Mouse (Mus musculus): ENCODE results near the gene Slc26a10. TPM values are rescaled to one million over a fixed set of nuclear protein-coding genes. Genes with fewer than 3 reads are reported as not detected.

Gene Slc26a10
- 1.6 and 1.9 TPM in 2 replicates for polyA plus RNA-seq (2015; fragmentation: Nextera tagmentation; extraction: Ambion mirVana)

DNA sequence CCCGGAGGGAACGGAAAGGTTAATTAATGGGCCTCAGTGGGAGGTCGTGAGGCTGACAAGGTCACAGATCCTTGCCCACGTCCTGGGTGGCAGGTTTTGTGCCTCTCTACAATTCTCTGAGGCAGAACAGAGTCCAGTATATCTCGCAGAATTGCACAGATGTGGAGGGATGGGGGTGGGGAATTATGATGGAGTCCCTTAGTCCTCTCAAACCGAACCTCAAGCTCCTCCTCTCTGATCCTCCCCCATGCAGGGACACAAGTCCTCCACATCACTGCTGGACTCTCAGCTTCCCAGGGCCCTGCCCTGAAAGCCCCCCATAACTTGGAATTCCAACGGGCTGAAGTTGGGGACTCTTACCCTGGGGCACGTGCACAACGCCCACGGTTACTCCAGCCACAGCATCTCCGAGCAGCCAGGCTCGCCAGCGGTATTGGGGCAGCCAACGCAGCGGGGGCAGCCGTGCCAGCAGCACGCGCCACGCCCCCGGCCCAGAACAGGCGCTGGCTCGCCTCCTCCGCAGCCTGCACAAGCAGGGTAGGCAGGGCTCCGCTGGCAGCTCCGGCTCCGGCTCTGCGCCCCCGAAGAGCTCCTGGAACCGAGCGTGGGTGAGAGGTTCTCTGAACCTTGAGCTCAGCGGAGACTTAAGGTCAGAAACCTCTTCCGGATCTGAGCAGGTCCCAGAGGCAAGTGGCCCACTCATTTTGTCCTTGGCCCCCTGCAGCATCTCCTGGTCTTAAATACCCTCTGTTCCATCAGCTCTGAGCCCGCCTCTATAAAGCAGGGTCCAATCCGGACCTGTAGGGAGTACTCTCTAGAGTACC, at the start of gene Slc26a10:
Gene Slc26a10 (minus strand): TSS at position 775 of the 824 bp plus-strand sequence.
- peaks cover 60% of the 10 kb centered on the region for H3K27me3 ChIP-seq
- H3K9ac ChIP-seq, result no peak within 1 kb of the TSS
- peaks cover 44% of the 10 kb centered on the region for H3K4me1 ChIP-seq

DNA sequence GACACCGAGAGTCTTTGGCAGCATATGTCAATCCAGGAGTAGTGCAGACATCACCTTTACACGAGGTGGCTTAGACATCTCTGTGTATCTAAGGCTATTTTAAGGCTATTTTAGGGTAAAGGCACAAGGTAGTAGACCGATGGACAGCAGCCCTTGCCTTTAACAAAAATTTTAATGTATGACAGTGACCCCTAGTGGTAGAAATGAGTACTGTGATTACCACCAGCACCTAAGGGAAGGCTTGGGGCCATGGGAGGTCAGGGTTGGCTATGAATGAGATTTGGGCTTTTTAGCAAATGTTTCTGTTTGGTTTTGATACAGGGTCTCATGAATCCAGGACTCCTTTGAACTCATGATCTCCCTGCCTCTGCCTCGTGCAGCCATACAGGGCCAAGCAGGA, 48.5 kb upstream of the Slc26a10 start:
- Histone ChIP-seq H3K27me3 (no peaks in the 10 kb centered on the region), H3K9ac (no peak overlapping the region), H3K9me3 (replicated peaks) (no peaks in the 10 kb centered on the region), H3K4me3 (replicated peaks) (no peak overlapping the region), H3K36me3 (no peaks in the 10 kb centered on the region), H3K4me1 (peaks cover 5% of the 10 kb centered on the region; the same call in 1 of the 2 replicates), H3K27ac (replicated peaks) (no peak overlapping the region), H3K4me2 (replicated peaks) (no peak overlapping the region)
- 22% methylated on average over 4 of the region's 4 CpGs for WGBS
- ATAC-seq (ENCODE audit: insufficient number of reproducible peaks, low FRiP score, low TSS enrichment, low read depth), result no peak

More for the DNA sequence above, at the start of gene Slc26a10:
- 2% methylated on average over 34 of the region's 34 CpGs for WGBS
- ATAC-seq (ENCODE audit: insufficient number of reproducible peaks, low FRiP score, low TSS enrichment, low read depth), result peak; percentile 65
- peaks cover 25% of the 10 kb centered on the region for H3K36me3 ChIP-seq
- H3K27ac ChIP-seq (replicated peaks), result no peak within 1 kb of the TSS; the same call in 1 of the 2 replicates
- peak within 1 kb of the TSS; percentile 55 for H3K4me2 ChIP-seq (replicated peaks)
- no peaks in the 10 kb centered on the region for H3K9me3 ChIP-seq (replicated peaks)
- peak within 1 kb of the TSS; percentile 26 for H3K4me3 ChIP-seq (replicated peaks)

DNA sequence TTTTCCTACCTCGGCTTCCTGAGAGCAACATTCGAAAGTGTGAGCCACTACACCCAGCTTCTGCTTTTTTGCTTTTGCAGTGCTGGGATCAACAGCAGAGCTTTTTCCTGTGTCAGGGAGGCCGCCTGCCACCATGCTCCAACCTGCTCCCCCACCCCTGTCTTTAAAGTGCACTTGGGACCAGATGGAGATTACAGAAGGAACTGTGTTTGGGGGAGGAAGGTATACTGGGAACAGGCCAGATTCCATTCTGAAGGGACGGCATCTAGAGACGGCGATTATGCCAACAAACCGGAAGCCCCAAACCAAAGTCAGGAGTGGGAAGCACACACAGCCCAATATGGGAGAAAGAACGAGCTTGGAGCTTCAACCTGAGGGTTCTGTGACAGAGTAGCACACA, 46.7 kb upstream of the Slc26a10 start:
- Histone ChIP-seq H3K27me3 (no peaks in the 10 kb centered on the region), H3K4me1 (peaks cover 5% of the 10 kb centered on the region; the same call in 1 of the 2 replicates), H3K4me3 (replicated peaks) (no peak overlapping the region), H3K9me3 (replicated peaks) (no peaks in the 10 kb centered on the region), H3K36me3 (no peaks in the 10 kb centered on the region), H3K4me2 (replicated peaks) (no peak overlapping the region), H3K9ac (no peak overlapping the region), H3K27ac (replicated peaks) (no peak overlapping the region)
- ATAC-seq (ENCODE audit: insufficient number of reproducible peaks, low FRiP score, low TSS enrichment, low read depth), result no peak
- WGBS, result 75% methylated on average over 8 of the region's 8 CpGs

DNA sequence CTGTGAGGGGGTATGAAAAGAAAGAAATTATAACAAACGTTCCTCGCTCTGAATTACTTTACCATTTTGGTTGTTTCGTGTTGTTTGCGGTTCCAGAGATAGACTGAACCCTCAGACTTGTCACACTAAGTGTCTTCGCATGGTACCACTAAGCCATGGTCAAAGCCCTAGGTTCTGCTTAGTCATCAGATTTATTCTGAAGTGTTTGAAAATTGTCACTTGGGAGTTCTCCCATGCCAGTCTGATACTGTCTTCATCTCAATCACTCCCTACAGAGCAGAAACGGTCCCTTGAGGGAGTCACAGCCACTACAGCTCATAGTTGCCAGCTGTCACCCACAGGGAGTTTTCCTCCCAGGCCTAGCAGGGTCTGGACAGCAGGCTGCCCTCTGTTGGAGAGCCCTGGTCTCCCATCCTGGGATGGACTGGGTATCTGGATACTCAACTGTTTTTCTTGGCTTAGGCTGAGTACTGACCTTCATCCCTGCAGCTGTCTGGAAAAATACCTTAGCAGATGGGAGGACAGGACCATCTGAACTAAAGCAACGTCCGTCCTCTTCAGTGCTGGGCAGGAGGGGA, 46.0 kb upstream of the Slc26a10 start:
- WGBS, result 74% methylated on average over 8 of the region's 8 CpGs
- Histone ChIP-seq H3K27ac (replicated peaks) (no peak overlapping the region), H3K4me1 (peaks cover 5% of the 10 kb centered on the region; the same call in 1 of the 2 replicates), H3K9me3 (replicated peaks) (no peaks in the 10 kb centered on the region), H3K4me2 (replicated peaks) (no peak overlapping the region), H3K4me3 (replicated peaks) (no peak overlapping the region), H3K9ac (no peak overlapping the region), H3K36me3 (no peaks in the 10 kb centered on the region), H3K27me3 (no peaks in the 10 kb centered on the region)
- no peak for ATAC-seq (ENCODE audit: insufficient number of reproducible peaks, low FRiP score, low TSS enrichment, low read depth)

DNA sequence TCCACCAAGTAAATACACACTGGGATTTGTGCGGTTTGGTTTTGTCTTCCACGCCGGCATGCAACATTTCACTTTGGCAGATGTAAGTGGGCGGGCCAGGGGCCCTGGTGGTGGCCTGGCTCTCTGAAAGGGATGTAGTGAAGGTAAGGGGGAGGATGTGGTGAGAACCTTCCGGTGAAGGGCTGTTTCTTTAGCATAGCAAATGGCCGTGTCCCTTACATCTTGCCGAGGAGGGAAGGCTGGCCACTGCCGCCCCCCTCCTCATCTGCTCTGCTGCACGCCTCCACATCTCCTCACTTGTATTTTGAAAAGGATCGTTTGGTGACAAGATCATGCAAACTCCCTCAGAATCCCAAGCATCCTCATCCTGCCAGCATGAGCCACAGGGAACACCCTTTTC, 45.3 kb upstream of the Slc26a10 start:
- Histone ChIP-seq H3K36me3 (no peaks in the 10 kb centered on the region), H3K4me2 (replicated peaks) (no peak overlapping the region), H3K27ac (replicated peaks) (no peak overlapping the region), H3K27me3 (no peaks in the 10 kb centered on the region), H3K4me3 (replicated peaks) (no peak overlapping the region), H3K9me3 (replicated peaks) (no peaks in the 10 kb centered on the region), H3K4me1 (peaks cover 5% of the 10 kb centered on the region; the same call in 1 of the 2 replicates), H3K9ac (no peak overlapping the region)
- WGBS, result 29% methylated on average over 10 of the region's 10 CpGs
- ATAC-seq (ENCODE audit: insufficient number of reproducible peaks, low FRiP score, low TSS enrichment, low read depth), result no peak

DNA sequence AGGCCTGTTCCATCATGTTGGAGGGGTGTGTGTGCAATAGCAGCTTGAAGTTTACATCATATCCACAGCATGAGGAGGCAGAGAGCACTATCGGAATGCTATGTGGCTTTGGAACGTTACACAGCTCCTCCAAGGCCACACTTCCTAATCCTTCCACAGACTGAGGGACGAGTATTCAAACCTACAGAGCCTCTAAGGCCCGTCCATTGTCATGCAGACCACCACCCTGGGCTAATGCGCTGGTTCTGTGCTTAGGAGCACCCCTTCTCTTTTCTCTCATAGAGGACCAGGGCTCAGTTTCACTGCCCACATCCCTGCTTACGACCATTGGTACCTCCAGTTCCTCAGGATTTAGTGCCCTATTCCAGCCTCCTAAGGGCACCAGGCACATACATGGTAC, 44.8 kb upstream of the Slc26a10 start:
- no peaks in the 10 kb centered on the region for H3K36me3 ChIP-seq
- no peak overlapping the region for H3K9ac ChIP-seq
- no peak overlapping the region for H3K4me2 ChIP-seq (replicated peaks)
- no peaks in the 10 kb centered on the region for H3K9me3 ChIP-seq (replicated peaks)
- ATAC-seq (ENCODE audit: insufficient number of reproducible peaks, low FRiP score, low TSS enrichment, low read depth), result no peak
- no peak overlapping the region for H3K27ac ChIP-seq (replicated peaks)
- no peak overlapping the region for H3K4me3 ChIP-seq (replicated peaks)
- WGBS, result 39% methylated on average over 6 of the region's 6 CpGs
- H3K4me1 ChIP-seq, result peaks cover 5% of the 10 kb centered on the region; the same call in 1 of the 2 replicates
- H3K27me3 ChIP-seq, result no peaks in the 10 kb centered on the region

DNA sequence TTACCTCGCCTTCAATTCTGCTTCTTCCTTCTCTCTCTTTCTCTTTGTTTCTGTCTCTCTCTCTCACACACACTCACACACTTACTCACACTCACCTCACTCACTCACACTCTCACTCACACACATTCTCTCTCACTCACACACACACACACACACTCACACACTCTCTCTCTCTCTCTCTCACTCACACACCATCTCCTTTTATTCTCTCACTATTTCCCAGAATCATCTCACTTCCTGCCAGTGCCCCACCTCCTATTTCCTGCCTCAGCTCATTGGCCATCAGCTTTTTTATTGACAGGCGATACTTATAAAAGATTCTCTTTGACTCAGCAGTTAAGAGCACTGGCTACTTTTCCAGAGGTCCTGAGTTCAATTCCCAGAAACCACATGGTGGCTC, 37.9 kb upstream of the Slc26a10 start:
- no peak overlapping the region for H3K4me3 ChIP-seq (replicated peaks)
- H3K4me1 ChIP-seq, result no peaks in the 10 kb centered on the region
- H3K4me2 ChIP-seq (replicated peaks), result no peak overlapping the region
- no peaks in the 10 kb centered on the region for H3K36me3 ChIP-seq
- no peaks in the 10 kb centered on the region for H3K9me3 ChIP-seq (replicated peaks)
- H3K27ac ChIP-seq (replicated peaks), result no peak overlapping the region
- ATAC-seq (ENCODE audit: insufficient number of reproducible peaks, low FRiP score, low TSS enrichment, low read depth), result no peak
- 78% methylated on average over 2 of the region's 2 CpGs for WGBS
- H3K9ac ChIP-seq, result no peak overlapping the region
- H3K27me3 ChIP-seq, result no peaks in the 10 kb centered on the region

DNA sequence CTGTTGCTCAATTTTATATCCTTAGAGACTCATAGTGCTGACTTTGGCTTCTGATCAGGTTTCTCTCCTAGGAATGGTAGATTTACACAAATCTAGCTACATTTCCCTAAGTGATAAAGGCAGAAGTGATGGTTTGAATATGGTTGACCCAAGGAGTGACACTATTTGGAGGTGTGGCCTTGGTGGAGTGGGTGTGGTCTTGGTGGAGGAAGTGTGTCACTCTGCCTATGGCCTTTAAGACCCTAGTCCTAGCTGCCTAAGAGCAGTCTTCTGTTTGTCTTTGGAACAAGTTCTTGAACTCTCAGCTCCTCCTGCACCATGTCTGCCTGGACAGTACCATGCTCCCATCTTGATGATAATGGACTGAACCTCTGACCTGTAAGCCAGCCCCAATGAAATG, 36.7 kb upstream of the Slc26a10 start:
- no peak for ATAC-seq (ENCODE audit: insufficient number of reproducible peaks, low FRiP score, low TSS enrichment, low read depth)
- Histone ChIP-seq H3K9ac (no peak overlapping the region), H3K27me3 (no peaks in the 10 kb centered on the region), H3K4me3 (replicated peaks) (no peak overlapping the region), H3K36me3 (no peaks in the 10 kb centered on the region), H3K27ac (replicated peaks) (no peak overlapping the region), H3K9me3 (replicated peaks) (no peaks in the 10 kb centered on the region), H3K4me1 (no peaks in the 10 kb centered on the region), H3K4me2 (replicated peaks) (no peak overlapping the region)

DNA sequence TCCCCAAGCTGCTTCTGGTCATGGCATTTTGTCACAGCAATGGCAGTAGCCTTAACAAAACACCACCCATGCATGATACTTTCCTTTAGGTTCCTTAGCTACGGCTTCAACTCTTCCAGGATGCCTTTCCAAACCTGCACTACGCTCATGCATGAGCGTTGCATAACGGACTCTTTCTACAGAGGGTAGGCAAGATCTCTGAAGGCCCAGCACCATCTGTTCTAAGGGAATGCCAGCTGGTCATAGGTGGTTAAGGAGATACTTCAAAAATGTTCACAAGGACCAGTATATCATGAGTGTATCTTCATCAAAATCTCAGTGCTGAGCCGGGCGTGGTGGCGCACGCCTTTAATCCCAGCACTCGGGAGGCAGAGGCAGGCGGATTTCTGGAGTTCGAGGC, 36.0 kb upstream of the Slc26a10 start:
- Histone ChIP-seq H3K4me3 (replicated peaks) (no peak overlapping the region), H3K9me3 (replicated peaks) (no peaks in the 10 kb centered on the region), H3K36me3 (no peaks in the 10 kb centered on the region), H3K27ac (replicated peaks) (no peak overlapping the region), H3K4me1 (no peaks in the 10 kb centered on the region), H3K9ac (no peak overlapping the region), H3K4me2 (replicated peaks) (no peak overlapping the region), H3K27me3 (no peaks in the 10 kb centered on the region)
- ATAC-seq (ENCODE audit: insufficient number of reproducible peaks, low FRiP score, low TSS enrichment, low read depth), result no peak
- WGBS, result 91% methylated on average over 11 of the region's 11 CpGs

DNA sequence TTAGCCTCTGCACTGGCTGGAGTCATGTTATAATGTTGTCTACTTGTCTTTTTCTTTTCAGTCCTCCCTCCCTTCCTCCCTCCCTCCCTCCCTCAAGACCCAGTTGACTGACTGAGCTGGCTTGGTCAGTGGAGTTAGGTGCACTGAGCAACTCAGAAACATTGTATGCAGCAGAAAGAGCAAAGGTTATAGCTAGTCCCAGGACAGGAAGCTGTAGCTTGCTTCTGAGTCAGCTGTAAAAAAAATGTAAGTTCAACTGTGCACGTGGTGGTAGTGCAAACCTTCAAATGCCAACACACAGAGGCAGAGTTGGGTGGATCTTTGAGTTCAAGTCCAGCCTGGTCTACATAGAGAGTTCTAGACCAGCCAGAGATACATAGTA, 34.0 kb upstream of the Slc26a10 start:
- WGBS, result 47% methylated on average over 1 of the region's 1 CpGs
- Histone ChIP-seq H3K9ac (no peak overlapping the region), H3K27me3 (no peaks in the 10 kb centered on the region), H3K4me3 (replicated peaks) (no peak overlapping the region), H3K4me1 (peaks cover 17% of the 10 kb centered on the region), H3K9me3 (replicated peaks) (no peaks in the 10 kb centered on the region), H3K4me2 (replicated peaks) (no peak overlapping the region), H3K36me3 (no peaks in the 10 kb centered on the region), H3K27ac (replicated peaks) (no peak overlapping the region)
- ATAC-seq (ENCODE audit: insufficient number of reproducible peaks, low FRiP score, low TSS enrichment, low read depth), result no peak

DNA sequence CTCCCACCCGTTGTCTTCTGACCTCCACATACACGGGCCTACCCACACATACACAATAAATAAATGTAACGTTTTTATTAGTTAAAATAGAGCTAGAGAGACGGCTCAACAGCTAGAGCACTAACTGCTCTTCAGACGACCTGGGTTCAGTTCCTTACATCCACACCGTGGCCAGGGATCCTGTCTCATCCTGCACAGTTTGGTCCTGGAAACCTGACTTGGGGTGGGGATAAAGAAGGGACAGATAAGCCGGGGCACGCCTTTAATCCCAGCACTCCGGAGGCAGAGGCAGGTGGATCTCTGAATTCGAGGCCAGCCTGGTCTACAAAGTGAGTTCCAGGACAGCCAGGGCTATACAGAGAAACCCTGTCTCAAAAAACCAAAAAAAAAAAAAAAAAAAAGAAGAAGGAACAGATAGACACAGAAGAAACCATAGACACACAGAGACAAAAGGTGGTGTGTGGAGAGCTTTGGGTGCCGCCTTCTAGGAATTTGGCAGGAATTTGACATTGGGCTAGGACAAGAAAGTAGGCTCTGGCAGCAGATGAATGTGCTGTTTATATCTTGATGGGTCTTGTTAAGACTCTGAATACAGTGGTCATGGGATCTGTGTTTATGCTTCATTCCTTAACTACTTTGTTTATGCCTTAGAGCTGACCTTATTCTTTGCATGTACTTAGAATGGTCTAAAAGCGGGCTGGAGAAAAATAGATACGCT, 33.4 kb upstream of the Slc26a10 start:
- H3K27me3 ChIP-seq, result no peaks in the 10 kb centered on the region
- H3K4me2 ChIP-seq (replicated peaks), result no peak overlapping the region
- no peak overlapping the region for H3K27ac ChIP-seq (replicated peaks)
- ATAC-seq (ENCODE audit: insufficient number of reproducible peaks, low FRiP score, low TSS enrichment, low read depth), result no peak
- H3K9me3 ChIP-seq (replicated peaks), result no peaks in the 10 kb centered on the region
- WGBS, result 81% methylated on average over 13 of the region's 13 CpGs
- H3K4me1 ChIP-seq, result peaks cover 18% of the 10 kb centered on the region
- H3K4me3 ChIP-seq (replicated peaks), result no peak overlapping the region
- no peaks in the 10 kb centered on the region for H3K36me3 ChIP-seq
- no peak overlapping the region for H3K9ac ChIP-seq

Data from embryonic facial prominence, embryonic 15.5 days (tissue).